Mouse (Mus musculus) adrenal gland, postnatal 36 days (tissue): ENCODE measurements at regions not wholly inside any gene's neighbourhood (a gene's known extent, or its start where the extent isn't known, plus 50 kb on each side); places are given as distances from the start of the nearest gene placed in this dataset.

Experiments
- DNase-seq, 2 experiments: peaks; one replicate each; pipeline ENCODE4 v3.0.0; 2021; ENCODE audit warnings: mixed read lengths in 1 of 2

DNA sequence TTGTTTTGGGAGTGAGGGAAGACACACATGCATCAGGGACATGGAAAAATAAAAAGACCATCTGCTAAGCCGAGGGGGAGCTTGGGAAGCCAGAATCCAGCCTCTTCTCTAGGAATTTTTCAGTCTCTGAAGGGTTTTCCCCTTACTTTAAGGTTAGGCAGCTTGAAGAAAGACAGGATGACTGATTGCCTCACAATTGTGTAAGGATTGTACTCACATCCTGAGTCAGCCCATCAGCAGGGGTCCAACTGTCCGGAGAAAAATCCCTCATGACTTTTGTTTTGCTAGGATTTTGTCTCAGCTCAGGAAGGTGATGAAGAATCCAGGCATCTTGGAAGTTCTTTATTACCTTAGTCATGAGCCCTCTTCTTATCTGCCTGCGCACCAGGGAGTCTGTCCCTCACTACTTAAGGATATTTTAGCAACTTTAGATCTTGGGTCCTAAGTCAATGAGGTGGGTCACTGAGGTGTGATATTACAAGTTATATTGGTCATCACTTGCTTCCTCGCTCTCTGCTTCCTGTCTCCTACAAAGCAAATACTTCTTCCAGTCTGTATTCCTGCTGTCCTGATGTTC lies 65.8 kb upstream of the Bmp2k start:
- no peak for DNase-seq

DNA sequence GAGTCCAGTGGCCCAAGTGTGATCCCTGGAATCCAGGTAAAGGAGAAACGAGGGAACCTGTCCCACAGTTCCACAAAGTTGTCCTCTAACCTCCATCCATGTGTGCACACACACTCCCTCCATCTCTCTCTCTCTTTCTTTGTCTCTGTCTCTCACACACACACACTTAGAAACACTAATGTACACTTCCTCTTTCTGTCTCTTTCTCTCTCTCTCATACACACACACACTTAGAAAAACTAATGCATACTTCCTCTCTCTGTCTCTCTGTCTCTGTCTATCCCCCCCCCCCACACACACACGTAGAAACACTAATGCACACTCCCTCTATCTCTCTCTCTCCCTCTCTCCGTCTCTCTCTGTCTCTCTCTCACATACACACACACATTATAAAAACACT lies 61.2 kb upstream of the Bmp2k start:
- no peak for DNase-seq

DNA sequence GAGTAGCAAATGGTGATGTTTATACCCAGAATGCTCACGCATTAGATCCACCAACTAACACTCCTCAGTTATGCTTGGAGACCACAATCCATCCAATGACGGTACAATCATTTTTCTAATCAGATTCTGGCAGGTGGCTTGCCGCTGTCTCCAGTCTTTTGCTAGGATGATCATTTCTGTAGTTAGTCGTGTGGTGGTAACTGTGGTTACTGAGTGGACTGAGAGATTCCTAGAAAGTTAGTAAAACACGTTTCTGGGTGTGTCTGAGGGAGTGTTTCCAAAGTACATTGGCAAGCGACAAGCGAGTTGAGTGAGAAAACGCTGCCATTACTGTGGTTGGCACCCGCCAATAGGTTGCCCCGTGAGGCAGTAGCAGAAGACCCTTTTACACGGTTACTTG lies 58.8 kb upstream of the Bmp2k start:
- DNase-seq: no peak

DNA sequence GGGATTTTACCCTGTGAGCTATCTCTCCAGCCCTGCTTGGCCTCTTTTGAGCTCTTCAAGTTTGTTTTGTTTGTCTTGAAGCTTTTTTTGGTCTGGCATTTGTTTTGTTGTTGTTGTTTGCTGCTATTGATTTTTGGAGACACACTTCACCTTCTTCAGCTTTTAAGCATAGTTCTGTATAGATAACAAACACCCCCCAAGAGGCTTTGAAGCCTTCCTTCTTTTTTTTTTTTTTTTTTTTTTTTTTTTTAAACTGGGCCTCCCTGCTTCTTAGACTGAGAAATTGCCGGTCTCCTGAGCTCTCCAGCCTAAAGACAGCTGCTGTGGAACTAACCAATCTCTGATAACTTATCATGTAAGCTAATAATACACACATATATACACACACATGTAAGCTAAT lies 58.2 kb upstream of the Bmp2k start:
- DNase-seq: no peak

DNA sequence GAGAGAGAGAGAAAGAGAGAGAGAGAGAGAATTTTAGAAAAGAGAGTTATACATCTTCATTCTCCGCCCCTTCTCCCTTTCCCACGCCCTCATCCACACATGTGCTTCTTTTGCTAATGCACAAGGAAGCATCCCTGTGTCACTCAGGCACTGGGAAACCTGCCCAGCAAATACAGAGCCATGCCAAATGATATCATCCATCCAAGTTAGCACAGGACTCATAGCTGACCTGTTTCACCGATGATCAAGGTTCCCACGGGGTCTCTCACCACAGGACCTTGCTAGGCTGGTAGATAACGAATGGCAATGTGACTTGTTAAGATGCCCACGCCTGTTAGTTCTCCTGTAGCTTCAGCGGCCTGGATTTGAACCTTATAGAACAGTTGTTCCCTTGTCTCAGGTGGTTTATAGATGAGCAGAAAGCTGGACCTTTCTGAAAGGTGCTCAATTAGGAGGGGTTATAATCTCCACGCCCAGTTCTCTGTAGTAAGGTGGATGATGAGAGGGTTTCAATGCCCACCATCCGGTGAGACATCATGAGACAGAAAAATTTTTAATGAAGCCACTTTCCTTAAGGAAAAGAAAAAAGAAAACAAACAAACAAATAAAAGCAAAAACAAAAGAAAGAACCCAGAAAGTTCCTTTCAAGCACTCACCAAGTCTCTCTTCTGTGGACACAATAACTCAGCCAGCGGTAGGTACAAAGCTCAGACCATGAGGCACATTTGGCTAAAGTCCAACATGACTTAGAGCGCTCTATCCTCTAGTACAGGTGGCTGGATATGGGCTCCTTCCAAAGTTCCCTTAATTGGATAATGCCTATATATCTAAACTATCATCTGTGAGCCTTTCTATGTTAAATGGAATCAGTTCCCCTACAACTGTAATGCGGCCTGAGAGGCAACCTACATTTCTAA lies 57.1 kb upstream of the Bmp2k start:
- DNase-seq: no peak

DNA sequence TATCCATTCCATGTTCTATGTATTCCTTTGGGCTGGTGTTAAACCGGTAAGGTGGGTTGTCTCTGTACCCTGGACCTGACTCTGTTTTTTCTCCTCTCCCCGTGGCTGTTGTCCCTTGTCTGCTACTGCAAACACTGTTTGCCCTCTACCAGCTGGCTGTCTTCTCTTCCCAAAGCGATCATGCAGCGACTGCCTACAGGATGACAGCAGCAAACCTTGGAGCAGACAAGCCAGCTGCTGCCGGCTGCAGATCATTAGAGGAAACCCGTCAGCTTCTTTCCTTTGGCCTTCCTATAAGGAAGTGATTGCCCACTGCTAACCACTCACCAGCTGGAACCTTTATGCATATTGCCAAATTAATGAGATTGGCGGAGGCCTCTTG lies 56.4 kb upstream of the Bmp2k start:
- no peak for DNase-seq

DNA sequence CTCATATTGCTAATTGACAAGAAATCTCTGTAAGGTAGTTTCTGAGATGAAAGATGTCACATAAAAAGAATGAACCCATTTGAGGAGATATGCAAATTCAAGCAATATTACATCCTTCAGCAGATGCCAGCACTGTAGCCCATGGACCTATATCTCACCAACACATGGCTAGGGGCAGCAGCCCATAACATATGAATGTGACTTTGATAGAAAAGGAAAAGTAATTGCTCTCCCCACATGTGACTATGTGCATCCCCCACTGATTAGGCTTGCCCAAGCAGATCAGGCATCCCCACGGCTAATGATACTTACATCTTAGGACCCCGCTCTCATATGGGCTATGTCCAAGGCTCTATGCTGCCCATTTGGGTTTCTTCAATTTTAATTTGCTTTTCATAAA lies 56.0 kb upstream of the Bmp2k start:
- DNase-seq: no peak
